Mouse (Mus musculus) frontal cortex, adult (tissue): Measurements from ENCODE around the gene Mrps27.
"Not testable (repeated sequence)": the region's sequence is repeated elsewhere in the genome, so short reads cannot be mapped to it uniquely, and the experiment has no call there.

Source experiments
- ATAC-seq: cut with Nextera tagmentation; 2 replicates; pipeline ENCODE4 v1.9.2; 2017; ENCODE audit warnings: mild to moderate bottlenecking, moderate library complexity, mixed read lengths; ENCODE audit not compliant: low TSS enrichment

Mrps27 gene

DNA sequence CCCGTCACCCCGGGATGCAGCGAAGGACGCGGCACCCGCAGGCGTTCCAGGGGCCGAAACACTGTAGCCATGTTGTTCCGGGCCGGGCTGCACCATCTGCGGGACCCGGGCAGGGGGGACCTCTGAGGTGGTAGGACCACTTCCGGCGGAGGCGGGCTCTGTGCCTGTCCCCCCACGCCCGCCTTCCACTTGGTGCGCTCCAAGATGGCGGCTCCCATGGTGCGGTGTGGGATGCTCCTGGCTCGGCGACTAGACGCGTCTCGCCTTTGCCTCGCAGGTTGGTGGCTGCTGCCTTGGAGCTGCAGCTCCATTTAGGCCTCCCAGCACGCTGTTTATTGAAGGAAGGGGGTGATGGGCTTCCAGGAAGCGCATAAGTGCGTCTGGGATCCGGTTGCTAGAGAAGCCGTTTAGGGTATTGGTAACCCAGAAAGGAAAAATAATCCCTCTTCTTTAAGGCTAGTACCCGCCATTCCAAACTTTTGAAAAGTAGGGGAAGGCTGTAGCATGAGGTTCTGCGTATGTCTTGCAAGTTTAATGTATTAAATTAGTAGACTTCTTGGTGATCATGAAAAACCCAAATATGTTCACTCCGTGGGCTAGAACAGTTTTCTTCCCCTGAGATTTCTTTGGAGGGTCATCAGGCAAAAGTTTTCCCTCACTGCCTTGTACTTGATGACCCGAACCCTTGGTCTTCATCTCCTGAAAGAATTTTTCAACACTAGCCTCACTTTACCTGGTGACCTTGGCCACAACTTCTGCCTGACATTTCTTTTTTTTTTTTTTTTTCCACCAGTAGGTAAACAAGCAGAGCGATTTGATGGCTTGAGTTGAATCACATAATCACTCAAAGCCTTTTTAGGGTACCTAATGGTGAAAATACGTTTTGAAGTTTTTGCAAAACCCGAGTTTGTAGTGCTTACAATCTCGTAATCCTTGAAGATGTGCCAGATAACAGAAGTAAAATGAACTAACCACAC, at the start of gene Mrps27, which contains the start of gene Ptcd2:
TSS of gene Mrps27 (plus strand) at position 188 of the 977 bp plus-strand sequence.
TSS of gene Ptcd2 (minus strand) at position 107 of the 977 bp plus-strand sequence.
- peak; percentile 95 for ATAC-seq

DNA sequence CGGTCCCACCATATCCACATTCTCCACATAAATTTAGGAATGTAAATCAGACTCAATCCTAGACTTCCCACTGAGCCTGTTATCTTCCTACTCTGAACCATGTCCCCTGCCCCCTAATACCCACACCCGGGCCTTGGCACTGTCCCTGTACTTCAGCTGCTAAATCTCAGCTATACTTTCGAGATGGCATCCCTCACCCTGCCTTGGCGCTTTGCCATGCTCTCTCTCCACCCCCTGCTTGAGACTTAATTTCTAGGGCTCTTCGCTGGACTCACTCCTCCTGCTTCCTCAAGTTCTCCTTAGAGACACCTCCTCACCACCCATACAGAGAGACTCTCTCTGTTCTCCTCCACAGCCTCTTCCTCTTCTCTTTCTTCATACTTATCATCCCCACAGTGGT, 44.7 kb upstream of the Mrps27 start:
- ATAC-seq = no peak

DNA sequence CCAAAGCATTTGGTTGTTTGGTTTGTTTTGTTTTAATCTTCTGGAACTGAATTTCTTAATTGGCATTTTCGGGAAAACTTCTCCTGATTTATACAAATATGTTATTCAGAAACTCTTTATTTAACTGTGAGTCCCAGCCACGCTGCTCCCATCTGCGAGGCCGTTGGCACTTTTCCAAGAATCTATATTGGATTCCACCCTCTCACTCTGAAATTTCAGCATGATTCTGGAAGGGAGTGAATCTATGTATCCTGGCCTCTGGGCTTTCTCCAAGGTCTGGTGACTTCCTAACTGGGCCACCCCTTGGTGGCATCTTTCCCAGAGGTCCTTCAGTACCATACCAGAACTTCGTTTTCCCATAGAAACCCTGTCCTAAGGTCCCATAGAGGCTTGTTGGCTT, 40.7 kb upstream of the Mrps27 start:
- peak; percentile 83 for ATAC-seq

- no peak for ATAC-seq
These were observed 40.2 kb upstream of the Mrps27 start for GRCm38 (mm10) chr13:99304365-99304764.

- ATAC-seq = 0 out of 2 replicates have a peak, but pooled peaks have one; percentile 24
These were observed 39.4 kb upstream of the Mrps27 start for GRCm38 (mm10) chr13:99305186-99305585.

GRCm38 (mm10) chr13:99306164-99306563, 38.4 kb upstream of the Mrps27 start:
- no peak for ATAC-seq

GRCm38 (mm10) chr13:99307930-99308359, 36.6 kb upstream of the Mrps27 start:
- ATAC-seq = no peak

DNA sequence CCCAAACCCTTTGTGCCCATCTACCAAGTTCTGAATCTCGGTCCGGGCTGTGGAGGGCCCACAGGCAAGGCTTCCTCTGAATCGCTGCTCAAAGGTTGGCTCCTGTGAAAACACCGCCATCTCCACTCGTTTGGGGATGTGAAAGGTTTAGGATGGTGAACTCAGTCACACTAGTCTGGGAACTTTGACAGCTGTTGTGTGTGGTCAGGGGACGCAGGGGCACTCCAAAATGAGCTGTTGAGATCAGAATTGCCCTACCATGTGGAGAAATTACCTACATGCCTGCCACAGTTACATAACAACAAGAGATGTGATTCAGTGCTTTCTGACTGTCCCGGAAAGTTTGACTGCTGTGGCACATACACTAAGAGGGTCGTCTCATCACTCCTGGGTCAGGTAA, 36.2 kb upstream of the Mrps27 start:
- no peak for ATAC-seq

- ATAC-seq = no peak
These were observed 30.5 kb upstream of the Mrps27 start for GRCm38 (mm10) chr13:99314098-99314497.

DNA sequence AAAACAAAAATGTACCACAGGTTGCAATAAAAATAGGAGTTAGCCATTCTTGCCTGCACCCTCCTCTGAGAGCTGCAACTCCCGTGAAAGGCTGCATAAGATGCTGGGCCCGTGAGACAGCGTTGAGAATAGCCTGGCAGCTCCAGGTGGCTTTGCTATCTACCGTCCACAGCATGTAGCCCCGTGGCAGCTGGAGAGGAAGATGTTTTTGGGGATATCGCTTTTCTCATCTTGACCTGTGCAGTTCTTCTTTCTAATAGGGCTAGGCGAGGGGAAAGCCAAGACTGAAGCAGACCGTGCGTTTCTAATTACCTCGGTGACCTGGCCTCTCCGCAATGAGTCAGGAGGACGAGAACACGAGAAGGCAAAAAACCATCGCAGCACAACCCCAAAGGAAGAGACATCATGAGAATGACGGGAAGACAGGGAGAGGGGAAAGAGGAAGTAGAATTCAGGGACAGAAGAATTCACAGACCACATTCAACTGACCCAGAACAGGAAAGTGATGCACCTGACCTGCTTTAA, 29.9 kb upstream of the Mrps27 start:
- ATAC-seq = no peak

DNA sequence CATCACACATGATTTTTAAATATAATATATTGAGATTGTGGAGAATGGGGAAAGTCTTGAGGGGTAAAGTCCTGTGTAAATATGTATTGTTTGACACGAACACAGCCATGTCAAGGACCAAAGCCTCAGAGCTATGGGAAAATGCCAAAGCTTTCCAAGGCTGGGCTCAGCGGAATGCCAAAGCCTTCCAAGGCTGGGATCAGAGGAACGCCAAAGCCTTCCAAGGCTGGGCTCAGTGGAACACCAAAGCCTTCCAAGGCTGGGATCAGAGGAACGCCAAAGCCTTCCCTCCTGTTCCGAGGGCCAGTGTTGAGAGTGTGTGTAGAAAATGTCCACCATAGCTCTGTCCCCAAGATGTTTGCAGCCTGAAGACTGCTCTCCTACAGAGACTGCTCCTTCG, 28.2 kb upstream of the Mrps27 start:
- 0 out of 2 replicates have a peak, but pooled peaks have one; percentile 11 for ATAC-seq

- peak; percentile 60 for ATAC-seq
These were observed 27.5 kb upstream of the Mrps27 start for GRCm38 (mm10) chr13:99317058-99317457.

DNA sequence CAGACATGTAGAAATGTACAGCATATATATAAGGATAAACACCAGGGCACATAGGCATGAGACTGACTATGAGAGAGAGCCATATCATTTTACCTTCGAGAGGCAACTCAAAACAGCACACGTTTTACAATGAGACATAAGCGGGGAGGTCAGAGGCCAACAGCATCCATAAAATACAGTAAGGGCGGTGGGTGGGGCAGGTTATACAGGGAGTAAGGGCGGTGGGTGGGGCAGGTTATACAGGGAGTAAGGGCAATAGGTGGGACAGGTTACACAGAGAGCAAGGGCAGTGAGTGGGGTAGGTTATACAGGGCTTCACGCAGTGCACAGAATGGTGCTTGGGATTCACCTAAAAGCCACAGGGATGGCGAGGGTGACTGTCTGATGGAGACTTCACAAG, 24.1 kb upstream of the Mrps27 start:
- ATAC-seq = no peak

GRCm38 (mm10) chr13:99322915-99323314, 21.7 kb upstream of the Mrps27 start:
- peak; percentile 64; the same call in 1 of the 2 replicates for ATAC-seq

GRCm38 (mm10) chr13:99323632-99324336, 20.8 kb upstream of the Mrps27 start:
- 0 out of 2 replicates have a peak, but pooled peaks have one; percentile 14 for ATAC-seq

DNA sequence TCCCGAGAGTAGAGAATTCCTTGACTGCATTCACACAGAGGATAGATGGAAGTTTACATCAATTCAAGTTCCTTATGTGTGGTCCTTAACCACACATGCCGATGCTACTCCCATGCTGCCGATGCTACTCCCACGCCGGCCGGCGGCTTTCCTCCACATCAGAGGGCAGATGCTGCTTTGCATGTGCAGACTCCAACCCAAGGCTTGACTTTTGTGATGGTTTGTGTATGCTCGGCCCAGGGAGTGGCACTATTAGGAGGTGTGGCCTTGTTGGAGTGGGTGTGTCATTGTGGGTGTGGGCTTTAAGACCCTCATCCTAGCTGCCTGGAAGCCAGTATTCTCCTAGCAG, 20.3 kb upstream of the Mrps27 start:
- not testable (repeated sequence) for ATAC-seq

DNA sequence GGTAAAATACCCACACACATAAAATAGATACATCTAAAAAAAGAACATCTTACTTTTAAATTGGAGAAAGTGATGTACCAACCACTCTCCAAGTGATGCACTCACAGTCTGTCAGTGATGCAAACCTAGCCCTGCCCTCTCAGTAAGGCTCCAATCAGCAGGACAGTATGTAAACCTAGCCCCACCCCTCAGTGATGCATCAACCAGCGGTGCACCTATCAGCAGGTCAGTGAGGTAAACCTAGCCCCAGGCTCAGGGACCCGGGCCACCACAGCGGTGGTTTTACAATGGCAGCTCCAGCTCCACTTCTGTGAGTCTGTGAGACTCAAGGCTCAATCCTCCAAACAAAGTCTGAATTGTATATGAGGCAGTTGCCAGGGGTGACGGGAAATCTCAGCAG, 13.3 kb upstream of the Mrps27 start:
- ATAC-seq = no peak

- ATAC-seq = no peak
These were observed 7.1 kb upstream of the Mrps27 start for GRCm38 (mm10) chr13:99337510-99337909.

- ATAC-seq = no peak
These were observed 3.1 kb upstream of the Mrps27 start for GRCm38 (mm10) chr13:99341504-99341903.

GRCm38 (mm10) chr13:99343876-99344598, 549 bp upstream of the Mrps27 start:
- ATAC-seq = no peak

DNA sequence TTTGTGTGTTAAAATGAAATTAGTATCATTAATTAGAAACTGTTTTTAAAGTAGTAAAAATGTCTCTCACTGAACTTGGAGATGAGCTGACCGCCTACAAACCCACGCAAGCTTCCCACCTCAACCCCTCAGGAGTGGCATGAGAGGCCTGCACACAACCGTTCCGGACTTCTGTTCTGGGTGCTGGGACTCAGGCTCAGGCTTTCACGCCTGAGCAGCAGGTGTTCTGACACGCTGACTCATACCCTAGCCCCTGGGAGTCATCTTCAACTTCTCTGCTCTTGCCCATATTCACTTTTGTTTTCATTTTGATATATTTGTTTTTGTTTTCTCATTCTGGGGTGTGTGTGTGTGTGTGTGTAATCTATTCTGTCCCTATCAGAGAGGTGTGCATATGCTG, 5.4 kb downstream of the Mrps27 start:
- no peak for ATAC-seq

- ATAC-seq = no peak
These were observed 6.6 kb downstream of the Mrps27 start for GRCm38 (mm10) chr13:99351186-99351585.
